Mouse (Mus musculus) kidney, adult 2 months (tissue): Measurements from ENCODE around the gene AI854703. TPM values are rescaled to one million over a fixed set of nuclear protein-coding genes. Genes with fewer than 3 reads are reported as not detected.
A peak's percentile ranks its signal among the peaks of the same experiment; 100 is the strongest.

Source experiments
- DNase-seq: peaks from one replicate; pipeline ENCODE4 v3.0.0; 2021
- H3K27ac ChIP-seq: fragments of 200-500 bp; 2 replicates; pipeline ENCODE4 v1.5.1; 2012; ENCODE audit warnings: low read depth, low read length, control low read depth, inconsistent platforms; ENCODE audit not compliant: insufficient read depth
- H3K27me3 ChIP-seq: fragments of 200-500 bp; replicated peaks from 2 replicates; pipeline ENCODE4 v1.6.1; 2012; ENCODE audit warnings: mild to moderate bottlenecking, moderate library complexity, low read length, inconsistent platforms; ENCODE audit not compliant: control insufficient read depth, insufficient read depth
- H3K36me3 ChIP-seq: fragments of 200-500 bp; 2 replicates; pipeline ENCODE4 v1.6.1; 2012; ENCODE audit warnings: mild to moderate bottlenecking, moderate library complexity, low read length, inconsistent platforms; ENCODE audit not compliant: control insufficient read depth, insufficient read depth
- H3K4me1 ChIP-seq: fragments of 200-500 bp; 2 replicates; pipeline ENCODE4 v1.6.1; 2011; ENCODE audit warnings: low read length; ENCODE audit not compliant: control insufficient read depth, insufficient read depth
- H3K4me3 ChIP-seq: fragments of 200-500 bp; 2 replicates; pipeline ENCODE4 v1.5.1; 2011; ENCODE audit warnings: mild to moderate bottlenecking, low read depth, low read length, control low read depth; ENCODE audit not compliant: insufficient read depth
- CTCF ChIP-seq: fragments of 200-500 bp; conservative IDR thresholded peaks from 2 replicates; pipeline ENCODE4 v1.5.1; 2011; ENCODE audit warnings: low read depth, mild to moderate bottlenecking, control low read depth, low read length, moderate library complexity, mixed read lengths; ENCODE audit not compliant: insufficient read depth, insufficient read length
- POLR2A ChIP-seq: fragments of 200-500 bp; IDR thresholded peaks from one replicate; pipeline ENCODE4 v1.6.1; 2011; ENCODE audit warnings: low read depth, low read length, control low read depth
- WGBS: fragments of 180-500 bp; shearing (Covaris S2); methylation state at CpG from one replicate; pipeline ENCODE4 v1.1.7; 2018; 5-methylcytosine and 5-hydroxymethylcytosine counted together
- polyA plus RNA-seq: library from polyadenylated mRNA; depleted of rRNA; stranded (reverse); fragments of >200 nt; gene quantifications from 2 replicates; pipeline ENCODE4 v1.2.3, GENCODE M21; 2012

The AI854703 gene
- polyA plus RNA-seq, 1 experiment, result 30.9 TPM

DNA sequence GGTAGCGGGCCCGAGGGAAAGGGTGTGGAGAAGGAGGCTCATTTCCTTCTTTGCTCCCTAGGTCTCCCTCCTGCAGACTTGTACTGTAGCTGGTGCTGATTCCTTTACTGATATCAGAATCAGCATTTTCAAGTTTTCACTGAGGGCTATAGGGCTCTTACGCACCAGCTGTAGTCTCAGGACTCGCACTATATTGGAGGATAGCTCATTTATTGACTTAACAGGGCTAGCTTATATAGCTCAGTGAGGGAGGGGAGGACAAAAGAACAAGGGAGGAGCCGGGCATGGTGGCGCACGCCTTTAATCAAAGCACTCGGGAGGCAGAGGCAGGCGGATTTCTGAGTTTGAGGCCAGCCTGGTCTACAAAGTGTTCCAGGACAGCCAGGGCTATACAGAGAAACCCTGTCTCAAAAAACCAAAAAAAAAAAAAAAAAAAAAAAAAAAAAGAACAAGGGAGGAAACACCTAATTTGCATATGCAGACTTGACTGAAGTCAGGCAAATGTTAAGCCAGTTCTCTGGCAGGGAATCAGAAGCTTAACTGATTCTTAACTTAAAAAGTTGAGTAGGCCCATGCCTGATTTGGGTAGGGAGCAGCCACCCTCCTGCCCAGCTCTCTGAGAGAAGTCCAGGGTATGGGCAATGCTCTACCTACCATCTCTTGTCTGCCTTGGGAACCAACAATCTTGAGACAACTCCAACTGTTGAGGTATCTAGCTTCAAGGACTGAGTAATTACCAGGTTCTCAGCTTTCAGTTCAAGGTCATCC lies 47.9 kb downstream of the AI854703 start:
- peak overlapping the region; percentile 68; the same call in 1 of the 2 replicates for H3K27ac ChIP-seq
- peaks cover 9% of the 10 kb centered on the region; the same call in 1 of the 2 replicates for H3K4me1 ChIP-seq
- 96% methylated on average over 9 of the region's 9 CpGs for WGBS
- no peaks in the 10 kb centered on the region for H3K27me3 ChIP-seq
- H3K36me3 ChIP-seq, result no peaks in the 10 kb centered on the region
- TF ChIP-seq POLR2A, result no peak
- no peak for TF ChIP-seq CTCF
- DNase-seq, result peak; percentile 73
- no peak overlapping the region for H3K4me3 ChIP-seq

DNA sequence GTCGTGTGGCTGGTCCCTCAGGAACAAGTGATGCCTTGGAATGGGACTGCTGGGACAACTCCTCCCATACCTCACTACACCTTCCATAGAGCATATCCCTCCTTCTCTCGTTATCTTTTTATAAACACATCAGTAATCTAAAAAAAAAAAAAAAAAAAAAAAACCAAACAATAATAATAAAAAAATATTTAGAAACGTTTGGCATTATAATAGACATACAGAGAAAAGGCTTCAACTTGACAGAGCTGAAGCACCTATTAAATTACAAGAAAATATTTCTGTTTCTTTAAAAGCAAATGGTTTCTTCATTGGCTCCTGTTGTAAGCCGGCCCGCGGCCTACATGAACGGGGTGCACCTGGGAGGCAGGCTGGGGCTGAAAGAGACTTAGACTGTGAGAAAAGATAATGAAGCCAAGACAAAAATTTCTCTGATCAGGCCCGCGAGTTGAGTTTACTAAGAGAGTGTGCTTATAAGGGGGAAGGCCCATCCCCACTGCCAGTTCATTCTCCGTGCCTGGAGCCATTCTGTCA lies 48.9 kb downstream of the AI854703 start:
- 37% methylated on average over 10 of the region's 10 CpGs for WGBS
- H3K27ac ChIP-seq, result peak overlapping the region; percentile 55
- no peaks in the 10 kb centered on the region for H3K36me3 ChIP-seq
- TF ChIP-seq POLR2A, result no peak
- no peak for TF ChIP-seq CTCF
- peaks cover 9% of the 10 kb centered on the region; the same call in 1 of the 2 replicates for H3K4me1 ChIP-seq
- DNase-seq, result no peak
- no peaks in the 10 kb centered on the region for H3K27me3 ChIP-seq
- peak overlapping the region; percentile 76 for H3K4me3 ChIP-seq

DNA sequence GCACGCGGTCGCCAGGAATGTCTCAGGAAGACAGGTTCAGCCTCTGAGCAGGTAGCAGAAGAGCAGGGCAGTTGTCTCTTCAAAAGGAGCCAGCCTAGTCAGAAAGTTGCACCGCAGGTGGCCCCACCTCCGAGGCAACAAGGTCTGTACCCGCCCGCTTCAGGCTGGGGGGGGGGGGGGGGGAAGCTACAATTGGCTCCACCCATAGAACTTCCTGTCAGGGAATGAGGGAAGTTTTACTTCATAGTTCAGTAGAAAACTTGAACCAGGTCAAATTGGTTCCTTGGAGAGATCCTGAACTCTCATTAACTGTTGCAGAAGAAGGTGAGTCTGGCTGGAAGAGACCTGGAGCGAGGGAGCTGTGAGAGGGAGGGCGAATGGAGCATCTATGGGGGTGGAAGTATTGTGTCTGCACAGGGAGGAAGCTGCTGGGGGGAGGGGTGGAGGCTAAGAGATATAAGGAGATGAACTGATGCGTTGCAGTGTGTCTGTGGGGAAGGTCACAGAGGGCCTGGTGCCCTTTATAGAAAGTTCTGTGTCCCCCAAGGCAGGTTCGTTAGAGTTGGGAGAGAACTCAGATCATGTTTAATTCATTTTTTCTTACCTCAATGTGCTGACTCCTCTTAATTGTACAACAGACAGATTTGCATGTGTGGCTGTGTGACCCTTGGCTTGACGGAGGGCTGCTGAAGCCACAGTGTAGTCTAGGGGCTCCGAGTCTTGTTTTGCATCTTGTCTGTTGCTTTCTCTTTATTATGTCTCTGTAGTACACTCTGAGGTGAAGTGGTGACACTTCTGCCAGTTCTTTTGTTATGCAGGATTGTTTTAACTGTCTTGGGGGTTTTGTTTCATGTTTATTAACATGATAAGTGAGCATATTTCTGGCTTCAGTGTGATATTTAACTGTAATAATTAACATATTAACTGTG lies 49.6 kb downstream of the AI854703 start, which contains the start of gene Gimap9:
TSS of gene Gimap9 (plus strand) at position 199 of the 929 bp plus-strand sequence.
- 9% methylated on average over 13 of the region's 13 CpGs for WGBS
- Histone ChIP-seq H3K4me1 (peaks cover 9% of the 10 kb centered on the region; the same call in 1 of the 2 replicates), H3K27ac (peak within 1 kb of the TSS; percentile 84), H3K4me3 (peak within 1 kb of the TSS; percentile 76), H3K27me3 (no peaks in the 10 kb centered on the region), H3K36me3 (no peaks in the 10 kb centered on the region)
- DNase-seq, result peak; percentile 88
- TF ChIP-seq CTCF, result no peak
- TF ChIP-seq POLR2A, result no peak

DNA sequence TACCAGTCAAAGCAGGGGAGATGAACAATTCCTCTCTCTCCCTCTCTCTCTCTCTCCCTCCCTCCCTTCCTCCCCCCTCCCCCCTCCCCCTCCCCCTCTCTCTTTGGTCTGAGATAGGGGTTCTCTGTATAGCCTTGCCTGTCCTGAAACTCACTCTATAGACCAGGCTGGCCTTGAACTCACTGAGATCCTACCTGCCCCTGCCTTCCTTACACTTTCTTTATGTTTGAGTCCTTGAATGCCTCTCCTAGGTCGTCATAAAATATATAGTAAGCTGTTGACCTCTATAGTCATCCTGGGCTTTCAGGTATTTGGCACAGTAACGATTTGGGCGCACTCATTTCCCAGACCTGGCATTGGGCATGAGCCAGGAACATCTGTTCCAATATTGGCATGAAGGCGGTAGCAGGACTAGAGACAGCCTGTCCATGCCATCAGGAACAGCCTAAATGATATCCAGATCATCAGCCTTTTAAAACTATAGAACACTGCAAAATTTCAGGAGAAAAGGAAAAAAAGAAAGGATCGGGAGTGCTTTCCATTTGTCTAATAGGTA lies 50.4 kb downstream of the AI854703 start:
- no peaks in the 10 kb centered on the region for H3K36me3 ChIP-seq
- TF ChIP-seq CTCF (no peak), POLR2A (no peak)
- H3K27ac ChIP-seq, result peak overlapping the region; percentile 48; the same call in 1 of the 2 replicates
- no peaks in the 10 kb centered on the region for H3K27me3 ChIP-seq
- WGBS, result 42% methylated on average over 5 of the region's 5 CpGs
- peak; percentile 34 for DNase-seq
- H3K4me1 ChIP-seq, result peaks cover 9% of the 10 kb centered on the region; the same call in 1 of the 2 replicates
- peak overlapping the region; percentile 35 for H3K4me3 ChIP-seq

DNA sequence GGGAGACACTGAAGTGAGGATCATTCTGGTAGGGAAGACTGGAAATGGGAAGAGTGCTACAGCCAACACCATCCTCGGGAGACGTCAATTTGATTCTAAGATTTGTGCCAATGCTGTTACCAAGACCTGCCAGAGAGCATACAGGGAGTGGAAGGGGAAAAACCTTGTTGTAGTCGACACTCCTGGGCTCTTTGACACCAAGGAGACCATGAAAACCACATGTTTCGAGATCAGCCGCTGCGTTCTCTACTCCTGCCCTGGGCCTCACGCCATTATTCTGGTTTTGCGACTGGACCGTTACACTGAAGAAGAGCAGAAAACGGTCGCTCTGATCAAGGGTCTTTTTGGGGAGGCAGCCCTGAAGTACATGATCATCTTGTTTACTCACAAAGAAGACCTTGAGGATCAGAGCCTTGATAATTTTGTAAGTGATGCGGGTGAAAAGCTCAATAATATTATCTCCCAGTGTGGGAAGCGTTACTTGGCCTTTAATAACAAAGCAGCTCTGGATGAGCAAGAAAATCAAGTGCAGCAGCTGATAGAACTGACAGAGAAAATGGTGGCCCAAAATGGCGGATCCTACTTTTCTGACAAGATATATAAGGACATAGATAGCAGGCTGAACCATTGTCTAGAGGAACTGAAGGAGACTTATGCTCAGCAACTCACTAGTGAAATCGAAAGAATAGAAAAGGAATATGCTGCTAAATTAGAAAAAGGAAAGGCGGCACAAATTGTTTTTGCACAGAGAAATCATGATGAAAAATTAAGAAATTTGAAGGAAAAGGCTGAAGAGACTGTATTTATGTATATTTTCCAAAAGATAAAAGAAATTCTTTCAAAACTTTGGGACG lies 51.2 kb downstream of the AI854703 start:
- H3K4me3 ChIP-seq, result no peak overlapping the region
- no peak overlapping the region for H3K27ac ChIP-seq
- TF ChIP-seq POLR2A (no peak), CTCF (no peak)
- DNase-seq, result no peak
- peaks cover 9% of the 10 kb centered on the region; the same call in 1 of the 2 replicates for H3K4me1 ChIP-seq
- H3K27me3 ChIP-seq, result no peaks in the 10 kb centered on the region
- WGBS, result 92% methylated on average over 17 of the region's 17 CpGs
- no peaks in the 10 kb centered on the region for H3K36me3 ChIP-seq

DNA sequence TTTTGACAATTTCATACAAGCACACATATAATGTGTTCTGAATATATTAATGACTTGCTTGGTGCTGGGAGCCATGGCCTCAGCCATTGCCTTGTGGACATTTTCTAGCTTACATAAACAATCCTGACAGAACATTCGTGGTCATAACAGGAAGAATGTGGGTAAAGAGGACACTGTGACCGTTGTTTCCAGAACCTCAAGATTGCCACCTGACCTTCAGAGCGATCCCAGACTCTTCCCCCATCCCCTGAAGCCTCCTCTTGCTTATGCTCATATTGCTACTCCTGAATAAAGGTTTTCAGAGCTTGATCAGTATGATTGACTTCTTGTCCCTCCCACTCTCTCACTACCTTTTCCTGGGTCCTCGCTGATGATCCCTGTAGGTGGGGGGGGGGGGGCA lies 51.8 kb downstream of the AI854703 start:
- TF ChIP-seq POLR2A, result no peak
- no peak for TF ChIP-seq CTCF

More for the DNA sequence above, 51.8 kb downstream of the AI854703 start:
- Histone ChIP-seq H3K4me3 (no peak overlapping the region), H3K36me3 (no peaks in the 10 kb centered on the region), H3K27ac (no peak overlapping the region), H3K4me1 (peaks cover 9% of the 10 kb centered on the region; the same call in 1 of the 2 replicates), H3K27me3 (no peaks in the 10 kb centered on the region)
- WGBS, result 69% methylated on average over 4 of the region's 4 CpGs
- DNase-seq, result no peak
